Mouse (Mus musculus): ENCODE measurements around the gene Endov. TPM values are rescaled to one million over a fixed set of nuclear protein-coding genes. Genes with fewer than 3 reads are reported as not detected.

Endov gene
- polyA plus RNA-seq, 1 experiment, result 15.7 TPM

- Histone ChIP-seq H3K27ac (ENCODE audit: insufficient read depth, low read length) (no peak overlapping the region), H3K27me3 (ENCODE audit: control insufficient read depth, insufficient read depth, low read length) (no peaks in the 10 kb centered on the region; the same call in 1 of the 2 replicates), H3K36me3 (ENCODE audit: control insufficient read depth, insufficient read depth, low read length) (no peaks in the 10 kb centered on the region), H3K4me1 (ENCODE audit: control insufficient read depth, insufficient read depth, insufficient read length) (no peaks in the 10 kb centered on the region), H3K4me3 (ENCODE audit: extremely low read depth, insufficient read depth, insufficient read length) (no peak overlapping the region)
- TF ChIP-seq POLR2A (IDR thresholded peaks at IDR 0.05; ENCODE audit: low read depth, low read length) (no peak), CTCF (IDR thresholded peaks at IDR 0.05; ENCODE audit: extremely low read depth, insufficient read depth, insufficient read length, insufficient replicate concordance) (no peak)
- DNase-seq (ENCODE audit: low read depth in 1 of 2, low spot score in 2 of 2), result no peak
- 83% methylated on average over 12 of the region's 12 CpGs for WGBS
Measured at GRCm38 (mm10) chr11:119516677-119517361, 25.7 kb downstream of the Endov start.

- DNase-seq (ENCODE audit: low read depth in 1 of 2, low spot score in 2 of 2), result no peak
- TF ChIP-seq CTCF (IDR thresholded peaks at IDR 0.05; ENCODE audit: extremely low read depth, insufficient read depth, insufficient read length, insufficient replicate concordance) (no peak), POLR2A (IDR thresholded peaks at IDR 0.05; ENCODE audit: low read depth, low read length) (no peak)
- Histone ChIP-seq H3K4me1 (ENCODE audit: control insufficient read depth, insufficient read depth, insufficient read length) (0 out of 2 replicates have a peak, but pooled peaks cover under 1% of the 10 kb centered on the region), H3K4me3 (ENCODE audit: extremely low read depth, insufficient read depth, insufficient read length) (no peak overlapping the region), H3K27ac (ENCODE audit: insufficient read depth, low read length) (no peak overlapping the region), H3K27me3 (ENCODE audit: control insufficient read depth, insufficient read depth, low read length) (no peaks in the 10 kb centered on the region; the same call in 1 of the 2 replicates), H3K36me3 (ENCODE audit: control insufficient read depth, insufficient read depth, low read length) (no peaks in the 10 kb centered on the region)
- 96% methylated on average over 1 of the region's 1 CpGs for WGBS
Measured at GRCm38 (mm10) chr11:119519387-119519786, 28.2 kb downstream of the Endov start.

- peaks cover 5% of the 10 kb centered on the region for H3K4me1 ChIP-seq (ENCODE audit: control insufficient read depth, insufficient read depth, insufficient read length)
- H3K27me3 ChIP-seq (ENCODE audit: control insufficient read depth, insufficient read depth, low read length), result no peaks in the 10 kb centered on the region
- WGBS, result 62% methylated on average over 5 of the region's 5 CpGs
- no peak for TF ChIP-seq POLR2A (IDR thresholded peaks at IDR 0.05; ENCODE audit: low read depth, low read length)
- no peak for TF ChIP-seq CTCF (IDR thresholded peaks at IDR 0.05; ENCODE audit: extremely low read depth, insufficient read depth, insufficient read length, insufficient replicate concordance)
- H3K27ac ChIP-seq (ENCODE audit: insufficient read depth, low read length), result no peak overlapping the region
- H3K36me3 ChIP-seq (ENCODE audit: control insufficient read depth, insufficient read depth, low read length), result no peaks in the 10 kb centered on the region
- H3K4me3 ChIP-seq (ENCODE audit: extremely low read depth, insufficient read depth, insufficient read length), result no peak overlapping the region
- DNase-seq (ENCODE audit: low read depth in 1 of 2, low spot score in 2 of 2), result no peak
Measured at GRCm38 (mm10) chr11:119520005-119520712, 29.0 kb downstream of the Endov start.

- TF ChIP-seq POLR2A (IDR thresholded peaks at IDR 0.05; ENCODE audit: low read depth, low read length) (no peak), CTCF (IDR thresholded peaks at IDR 0.05; ENCODE audit: extremely low read depth, insufficient read depth, insufficient read length, insufficient replicate concordance) (no peak)
- DNase-seq (ENCODE audit: low read depth in 1 of 2, low spot score in 2 of 2), result no peak
- no peaks in the 10 kb centered on the region for H3K27me3 ChIP-seq (ENCODE audit: control insufficient read depth, insufficient read depth, low read length)
- no peak overlapping the region for H3K27ac ChIP-seq (ENCODE audit: insufficient read depth, low read length)
- H3K4me3 ChIP-seq (ENCODE audit: extremely low read depth, insufficient read depth, insufficient read length), result no peak overlapping the region
- no peaks in the 10 kb centered on the region for H3K36me3 ChIP-seq (ENCODE audit: control insufficient read depth, insufficient read depth, low read length)
- H3K4me1 ChIP-seq (ENCODE audit: control insufficient read depth, insufficient read depth, insufficient read length), result peaks cover 5% of the 10 kb centered on the region
Measured at GRCm38 (mm10) chr11:119520713-119521063, 29.5 kb downstream of the Endov start.

GRCm38 (mm10) chr11:119521920-119522710, 31.0 kb downstream of the Endov start:
- H3K27me3 ChIP-seq (ENCODE audit: control insufficient read depth, insufficient read depth, low read length), result no peaks in the 10 kb centered on the region
- no peak overlapping the region for H3K27ac ChIP-seq (ENCODE audit: insufficient read depth, low read length)
- no peak overlapping the region for H3K4me3 ChIP-seq (ENCODE audit: extremely low read depth, insufficient read depth, insufficient read length)
- no peak for DNase-seq (ENCODE audit: low read depth in 1 of 2, low spot score in 2 of 2)
- TF ChIP-seq CTCF (IDR thresholded peaks at IDR 0.05; ENCODE audit: extremely low read depth, insufficient read depth, insufficient read length, insufficient replicate concordance), result no peak
- no peak for TF ChIP-seq POLR2A (IDR thresholded peaks at IDR 0.05; ENCODE audit: low read depth, low read length)
- H3K36me3 ChIP-seq (ENCODE audit: control insufficient read depth, insufficient read depth, low read length), result no peaks in the 10 kb centered on the region
- 84% methylated on average over 6 of the region's 6 CpGs for WGBS
- peaks cover 5% of the 10 kb centered on the region for H3K4me1 ChIP-seq (ENCODE audit: control insufficient read depth, insufficient read depth, insufficient read length)

GRCm38 (mm10) chr11:119522779-119523178, 31.6 kb downstream of the Endov start:
- Histone ChIP-seq H3K4me1 (ENCODE audit: control insufficient read depth, insufficient read depth, insufficient read length) (peaks cover 5% of the 10 kb centered on the region), H3K27me3 (ENCODE audit: control insufficient read depth, insufficient read depth, low read length) (no peaks in the 10 kb centered on the region), H3K36me3 (ENCODE audit: control insufficient read depth, insufficient read depth, low read length) (no peaks in the 10 kb centered on the region), H3K4me3 (ENCODE audit: extremely low read depth, insufficient read depth, insufficient read length) (no peak overlapping the region), H3K27ac (ENCODE audit: insufficient read depth, low read length) (no peak overlapping the region)
- TF ChIP-seq POLR2A (IDR thresholded peaks at IDR 0.05; ENCODE audit: low read depth, low read length), result no peak
- DNase-seq (ENCODE audit: low read depth in 1 of 2, low spot score in 2 of 2), result no peak
- 80% methylated on average over 8 of the region's 8 CpGs for WGBS
